ENCODE assay signal across 8 mouse cellular contexts in genomic region chr3:130714775-130715568, GRCm38 (mm10). TPM values are rescaled to one million over a fixed set of nuclear protein-coding genes. Genes with fewer than 3 reads are reported as not detected.
DNase-seq lines count a peak whose midpoint lies in the region; ATAC-seq and TF ChIP-seq lines count a peak whose summit lies in the region.

No protein-coding gene starts in this region.

- H3K9me3 ChIP-seq in forebrain, postnatal 0 days (ENCODE audit: low read length), result no peaks in the 10 kb centered on the region
- no peaks in the 10 kb centered on the region for H3K9me3 ChIP-seq in hindbrain, embryonic 16.5 days (ENCODE audit: control insufficient read depth, low read length)

- H3K4me3 ChIP-seq in forebrain, postnatal 0 days (ENCODE audit: low read depth, low read length), result peak overlapping the region; percentile 30
- peak overlapping the region; percentile 36 for H3K4me3 ChIP-seq in hindbrain, embryonic 16.5 days (ENCODE audit: low read length)
- peak overlapping the region; percentile 45 for H3K4me3 ChIP-seq in left cerebral cortex, adult 2 months
- H3K4me3 ChIP-seq in macrophage (ENCODE audit: inconsistent target), result peak overlapping the region; percentile 48

- peak; percentile 80 for ATAC-seq in forebrain, postnatal 0 days
- ATAC-seq in hindbrain, embryonic 16.5 days, result peak; percentile 67; the same call in 1 of the 2 replicates

- no peak overlapping the region for H3K27ac ChIP-seq in forebrain, postnatal 0 days (ENCODE audit: low read depth, low read length)
- no peak overlapping the region for H3K27ac ChIP-seq in hindbrain, embryonic 16.5 days (ENCODE audit: low read depth, low read length)
- H3K27ac ChIP-seq in left cerebral cortex, adult 2 months, result no peak overlapping the region
- H3K27ac ChIP-seq in macrophage, result no peak overlapping the region

- no peaks in the 10 kb centered on the region for H3K27me3 ChIP-seq in forebrain, postnatal 0 days (ENCODE audit: insufficient read depth, low read length)
- H3K27me3 ChIP-seq in hindbrain, embryonic 16.5 days (replicated peaks; ENCODE audit: control insufficient read depth, insufficient read depth, low read length), result no peaks in the 10 kb centered on the region

- H3K79me2 ChIP-seq in macrophage (ENCODE audit: inconsistent target), result no peaks in the 10 kb centered on the region

- peak; percentile 81 for TF ChIP-seq CTCF in forebrain, postnatal 0 days (IDR thresholded peaks at IDR 0.05; ENCODE audit: low read depth)
- peak; percentile 93 for TF ChIP-seq CTCF in left cerebral cortex, adult 2 months (IDR thresholded peaks at IDR 0.05)

- H3K4me1 ChIP-seq in forebrain, postnatal 0 days (ENCODE audit: insufficient read depth), result 0 out of 2 replicates have a peak, but pooled peaks cover under 1% of the 10 kb centered on the region
- H3K4me1 ChIP-seq in hindbrain, embryonic 16.5 days (ENCODE audit: control insufficient read depth, insufficient read depth, low read depth, low read length), result no peaks in the 10 kb centered on the region; the same call in 1 of the 2 replicates

- peak overlapping the region; percentile 44 for H3K4me2 ChIP-seq in forebrain, postnatal 0 days (ENCODE audit: low read depth)
- peak overlapping the region; percentile 51 for H3K4me2 ChIP-seq in hindbrain, embryonic 16.5 days (ENCODE audit: low read length)

- WGBS in forebrain, postnatal 0 days, result 16% methylated on average over 22 of the region's 22 CpGs
- WGBS in hindbrain, embryonic 16.5 days, result 20% methylated on average over 22 of the region's 22 CpGs
- 12% methylated on average over 22 of the region's 22 CpGs for WGBS in macrophage (ENCODE audit: missing documents)

- H3K36me3 ChIP-seq in forebrain, postnatal 0 days (ENCODE audit: insufficient read depth), result no peaks in the 10 kb centered on the region
- no peaks in the 10 kb centered on the region for H3K36me3 ChIP-seq in hindbrain, embryonic 16.5 days (ENCODE audit: control insufficient read depth, insufficient read depth, low read length)
- H3K36me3 ChIP-seq in macrophage (ENCODE audit: inconsistent target), result no peaks in the 10 kb centered on the region

- intact Hi-C loops in left cerebral cortex, adult 2 months (cut with DNase I), result loop anchor here (1.0 to 2.0 kb wide), 2 partner anchors 522 to 530 kb away; no protein-coding TSS in a partner anchor

- no peak overlapping the region for H3K9ac ChIP-seq in forebrain, postnatal 0 days
- no peak overlapping the region for H3K9ac ChIP-seq in hindbrain, embryonic 16.5 days (ENCODE audit: low read depth, low read length)

- peak; percentile 66 for DNase-seq in T-cell, adult 2 months (ENCODE audit: low spot score)
- DNase-seq in cerebellum, adult 8-10 months, result peak; percentile 56
- DNase-seq in forebrain, postnatal 0 days, result peak; percentile 86
- DNase-seq in left cerebral cortex, adult 2 months (ENCODE audit: extremely low spot score in 1 of 2, low spot score in 2 of 2), result peak; percentile 56 to 70
- peak; percentile 79 to 85 for DNase-seq in right cerebral cortex, adult 2 months (ENCODE audit: low spot score in 2 of 2)
- no peak for DNase-seq in yolk sac, embryonic 10.5 days (ENCODE audit: low spot score)

RNA-seq across cellular contexts. Expression of gene Ostc, which starts 5.7 kb away (rescaled TPM):
- 118 and 146 TPM in 2 replicates for total RNA-seq in forebrain, postnatal 0 days (2014; rRNA removed)
- polyA plus RNA-seq in forebrain, postnatal 0 days (2015; fragmentation: Nextera tagmentation; extraction: Ambion mirVana), result 186 and 197 TPM in 2 replicates
- polyA plus RNA-seq in hindbrain, embryonic 16.5 days (2015; fragmentation: Nextera tagmentation; extraction: Ambion mirVana), result 202 and 205 TPM in 2 replicates
- total RNA-seq in left cerebral cortex, adult 2 months (2021), result 10 to 100 TPM; 54.5 to 55.0 TPM
- total RNA-seq in macrophage (2018; cell fraction: chromatin; rRNA removed), result 10 to 100 TPM in 20 of 26 experiments, 1 to 10 TPM in 6; 4.5 to 35.4 (median 13.8) TPM
- total RNA-seq in macrophage (2018; cell fraction: cytosol; rRNA removed), result 100 to 1,000 TPM in 3 of 26 experiments, 10 to 100 TPM in 23; 66.4 to 113 (median 85.9) TPM
- total RNA-seq in macrophage (2018; cell fraction: nucleus; rRNA removed), result 10 to 100 TPM; 19.1 to 71.1 (median 39.8) TPM
- polyA plus RNA-seq in macrophage (2018), result 76.7 to 145 TPM (median 93.1 TPM) in 3 replicates

RNA-seq across cellular contexts. Expression of gene Rpl34, which starts 15.2 kb away (rescaled TPM):
- 609 and 774 TPM in 2 replicates for total RNA-seq in forebrain, postnatal 0 days (2014; rRNA removed)
- 566 and 750 TPM in 2 replicates for polyA plus RNA-seq in forebrain, postnatal 0 days (2015; fragmentation: Nextera tagmentation; extraction: Ambion mirVana)
- polyA plus RNA-seq in hindbrain, embryonic 16.5 days (2015; fragmentation: Nextera tagmentation; extraction: Ambion mirVana), result 445 and 448 TPM in 2 replicates
- 100 to 1,000 TPM; 315 to 326 TPM for total RNA-seq in left cerebral cortex, adult 2 months (2021)
- total RNA-seq in macrophage (2018; cell fraction: chromatin; rRNA removed), result 100 to 1,000 TPM in 24 of 26 experiments, 10 to 100 TPM in 2; 86.8 to 298 (median 143) TPM
- 1,000 to 10,000 TPM in 13 of 26 experiments, 100 to 1,000 TPM in 13; 602 to 1,549 (median 953) TPM for total RNA-seq in macrophage (2018; cell fraction: cytosol; rRNA removed)
- total RNA-seq in macrophage (2018; cell fraction: nucleus; rRNA removed), result 100 to 1,000 TPM; 132 to 296 (median 189) TPM
- 491 to 1,262 TPM (median 1,185 TPM) in 3 replicates for polyA plus RNA-seq in macrophage (2018)
